In the genomic region with DNA sequence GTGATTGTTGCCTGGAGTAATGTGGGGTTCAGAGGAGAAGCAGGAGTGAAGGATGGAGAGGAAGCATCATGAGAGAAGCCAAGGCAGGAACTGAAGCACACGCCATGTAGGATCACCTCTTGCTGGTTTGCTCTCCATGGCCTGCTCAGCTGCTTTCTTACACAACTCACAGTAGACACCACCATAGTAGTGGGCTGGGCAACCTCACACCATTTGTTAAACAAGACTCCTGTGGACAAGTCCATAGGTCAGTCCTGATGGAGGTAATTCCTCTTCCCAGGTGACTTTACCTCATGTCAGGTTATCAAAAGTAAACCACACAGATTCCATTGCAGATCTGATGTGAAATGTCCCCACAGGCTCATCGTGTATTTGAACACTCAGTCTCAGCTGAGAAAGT, we compare ENCODE assay signal across 20 mouse cellular contexts.
"Had no signal": no experiment of that assay in that cellular context is flagged by ENCODE, and none has a peak within 500 bp of the region (broad histone marks: within the 10 kb centered on the region; RNA-seq: fewer than 3 reads in every experiment).

No protein-coding gene starts in this region.

- H3K36me3 ChIP-seq: midbrain, embryonic 10.5 days; midbrain, embryonic 12.5 days; neural tube, embryonic 13.5 days; neural tube, embryonic 15.5 days had no signal

- H3K9ac ChIP-seq: liver, embryonic 14.5 days; lung, embryonic 14.5 days; midbrain, embryonic 12.5 days; neural tube, embryonic 13.5 days; neural tube, embryonic 15.5 days had no signal

- H3K27ac ChIP-seq: liver, embryonic 14.5 days; midbrain, embryonic 10.5 days; midbrain, embryonic 12.5 days; neural tube, embryonic 13.5 days; neural tube, embryonic 15.5 days had no signal

- H3K4me3 ChIP-seq: midbrain, embryonic 10.5 days; midbrain, embryonic 12.5 days; myocyte; neural tube, embryonic 13.5 days; neural tube, embryonic 15.5 days had no signal

- ATAC-seq: midbrain, embryonic 16.5 days had no signal

- H3K9me3 ChIP-seq: midbrain, embryonic 10.5 days; midbrain, embryonic 12.5 days; neural tube, embryonic 13.5 days; neural tube, embryonic 15.5 days had no signal

- DNase-seq: lung, adult 18-20 months; lung, embryonic 14.5 days; lung, postnatal 10 days; lung, postnatal 4 days; midbrain, embryonic 14.5 days; retina, postnatal 1 day; right cerebral cortex, adult 18-20 months; right cerebral cortex, postnatal 25 days; right cerebral cortex, postnatal 4 days; spleen, adult 18-20 months; thymus, adult 18-20 months; thymus, postnatal 14 days; thymus, postnatal 36 days had no signal

- H3K4me1 ChIP-seq: midbrain, embryonic 12.5 days; neural tube, embryonic 13.5 days; neural tube, embryonic 15.5 days had no signal

- H3K4me2 ChIP-seq: lung, embryonic 14.5 days; midbrain, embryonic 12.5 days; neural tube, embryonic 13.5 days; neural tube, embryonic 15.5 days had no signal

- H3K27me3 ChIP-seq: midbrain, embryonic 12.5 days; neural tube, embryonic 13.5 days; neural tube, embryonic 15.5 days had no signal
